Mouse (Mus musculus) stomach, postnatal 0 days (tissue): ENCODE data around the gene Btg3.

Experiments
- CTCF ChIP-seq: IDR thresholded peaks from 2 replicates; pipeline ENCODE4 v1.5.1; 2016; ENCODE audit warnings: antibody characterized with exemption, low read depth, mild to moderate bottlenecking, moderate library complexity
- EP300 ChIP-seq: optimal IDR thresholded peaks from 2 replicates; pipeline ENCODE3; 2016; ENCODE audit warnings: antibody characterized with exemption

GRCm38 (mm10) chr16:78343792-78344191 lies 33.2 kb downstream of the Btg3 start:
- TF ChIP-seq CTCF (no peak), EP300 (no peak)
